Mouse (Mus musculus) WW6 (cell line): ENCODE measurements at regions not wholly inside any gene's neighbourhood (a gene's known extent, or its start where the extent isn't known, plus 50 kb on each side); places are given as distances from the start of the nearest gene placed in this dataset.

Experiments used
- DNase-seq: peaks from one replicate; pipeline ENCODE4 v3.0.0-alpha.2; 2013; ENCODE audit warnings: low read depth, low spot score

GRCm38 (mm10) chr4:93451357-93451756 lies 116.0 kb upstream of the Tusc1 start:
- no peak for DNase-seq

DNA sequence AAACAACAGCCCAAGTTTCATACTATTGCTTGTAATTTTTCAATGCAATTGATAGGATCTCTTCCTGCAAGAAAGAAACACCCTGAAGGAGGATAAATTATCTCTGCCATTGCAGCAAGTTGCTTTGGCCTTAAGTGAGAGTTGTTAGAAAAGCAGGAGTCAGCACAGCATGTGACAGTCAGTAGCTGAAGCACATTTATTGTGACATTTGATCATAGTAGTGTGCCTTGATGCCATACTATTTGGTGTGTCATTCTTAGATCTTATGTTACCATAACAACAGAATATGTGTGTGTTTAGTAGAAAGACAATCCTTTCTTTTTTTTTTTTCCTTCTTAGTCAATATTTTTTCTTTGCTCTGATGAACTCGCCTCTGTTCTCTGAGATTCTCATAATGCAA lies 115.5 kb upstream of the Tusc1 start:
- DNase-seq = no peak

GRCm38 (mm10) chr4:93444666-93445065 lies 109.4 kb upstream of the Tusc1 start:
- no peak for DNase-seq

DNA sequence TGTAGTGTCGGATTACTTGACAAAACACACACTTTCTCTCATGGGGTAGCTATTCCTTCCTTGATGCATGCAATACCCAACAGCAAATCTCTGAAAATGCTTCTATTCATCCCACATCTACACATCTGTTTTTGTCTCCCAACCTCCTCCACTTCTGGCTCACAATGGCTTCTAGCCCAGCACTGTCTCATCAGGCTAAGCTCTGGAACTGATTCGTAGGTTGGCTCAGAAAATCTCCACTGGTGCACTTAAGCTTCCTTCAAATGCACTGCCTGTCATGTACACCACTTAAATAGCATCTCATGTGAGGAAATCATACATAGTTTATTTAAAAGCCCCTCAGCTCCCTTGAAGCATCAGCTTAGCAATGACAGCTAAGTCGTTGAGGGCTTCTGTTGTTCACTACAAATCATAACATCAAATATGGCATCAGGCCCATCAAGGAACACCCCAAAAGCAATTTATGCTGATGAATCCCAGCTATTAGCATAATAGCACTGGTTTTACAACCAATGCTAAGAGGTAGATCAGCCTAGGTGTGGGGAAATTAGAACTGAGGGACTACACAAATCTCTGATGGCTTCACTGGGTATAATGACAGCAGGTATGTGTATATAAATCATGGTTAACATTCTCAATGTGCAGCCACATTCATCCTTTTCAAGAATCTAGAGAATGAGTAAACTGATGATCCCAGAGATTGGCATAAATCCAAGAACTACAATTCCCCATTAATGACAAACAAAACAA lies 103.5 kb upstream of the Tusc1 start:
- DNase-seq = no peak

GRCm38 (mm10) chr4:93437386-93438130 lies 102.2 kb upstream of the Tusc1 start:
- DNase-seq = no peak

DNA sequence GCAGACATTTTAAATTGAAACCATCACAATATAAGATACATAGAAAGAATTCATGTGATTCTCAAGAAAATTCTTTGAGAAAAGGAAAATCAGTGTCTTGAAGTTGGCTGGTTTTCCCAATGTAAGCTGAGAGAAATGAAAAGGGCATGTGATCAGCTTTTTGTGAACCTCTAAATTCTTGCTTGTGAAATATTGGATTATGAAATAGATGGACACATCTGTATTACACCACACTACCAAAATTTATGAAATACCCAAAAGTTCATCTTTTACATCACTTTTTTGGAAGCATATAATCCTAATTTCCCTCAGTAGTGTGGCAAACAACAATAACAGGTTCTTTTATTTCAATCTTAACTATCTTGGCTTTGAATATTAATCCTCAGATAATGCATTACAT lies 77.4 kb upstream of the Tusc1 start:
- no peak for DNase-seq

DNA sequence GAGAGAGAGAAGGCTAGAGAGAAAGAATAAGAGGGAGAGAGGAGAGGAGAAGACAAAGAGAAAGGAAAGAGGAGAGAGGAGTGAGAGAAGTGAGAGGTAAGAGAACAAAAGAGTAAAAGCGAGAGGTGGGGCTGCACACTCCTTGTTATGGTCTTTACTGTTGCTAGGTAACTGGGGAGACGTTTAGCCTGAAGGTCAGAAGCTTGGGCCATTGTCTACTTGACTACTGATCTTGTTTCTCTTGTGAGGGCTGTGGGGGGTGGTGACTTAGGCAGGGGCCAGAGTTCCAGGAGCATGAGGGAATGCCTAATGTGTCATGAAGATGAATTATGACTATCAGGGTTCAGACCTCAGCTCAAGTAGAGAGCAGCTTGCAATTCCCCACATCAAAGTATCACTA lies 71.6 kb upstream of the Tusc1 start:
- DNase-seq = peak; percentile 3

DNA sequence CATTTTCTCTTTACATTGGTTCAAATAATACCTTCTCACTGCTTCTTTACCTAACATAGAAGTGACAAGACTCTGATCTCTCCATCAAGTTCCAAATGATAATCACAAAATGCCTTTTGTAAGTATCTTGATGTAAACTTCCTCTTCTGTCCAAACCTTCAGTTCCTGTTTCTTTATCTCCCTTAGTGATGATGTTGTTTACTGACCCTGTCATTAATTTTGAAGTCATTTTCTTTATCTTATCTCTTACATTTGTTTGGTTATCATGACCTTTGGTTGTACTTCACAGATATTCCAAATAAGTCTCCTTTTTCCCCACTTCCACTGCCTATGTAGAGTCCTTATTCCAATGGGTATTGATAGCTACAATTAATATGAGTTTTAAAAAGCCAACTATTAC lies 65.3 kb upstream of the Tusc1 start:
- no peak for DNase-seq
